Mouse (Mus musculus): ENCODE results near the gene Tmtc2. TPM values are rescaled to one million over a fixed set of nuclear protein-coding genes. Genes with fewer than 3 reads are reported as not detected.

Gene Tmtc2
- polyA plus RNA-seq, 1 experiment from 2014 or later, result 7.2 TPM

DNA sequence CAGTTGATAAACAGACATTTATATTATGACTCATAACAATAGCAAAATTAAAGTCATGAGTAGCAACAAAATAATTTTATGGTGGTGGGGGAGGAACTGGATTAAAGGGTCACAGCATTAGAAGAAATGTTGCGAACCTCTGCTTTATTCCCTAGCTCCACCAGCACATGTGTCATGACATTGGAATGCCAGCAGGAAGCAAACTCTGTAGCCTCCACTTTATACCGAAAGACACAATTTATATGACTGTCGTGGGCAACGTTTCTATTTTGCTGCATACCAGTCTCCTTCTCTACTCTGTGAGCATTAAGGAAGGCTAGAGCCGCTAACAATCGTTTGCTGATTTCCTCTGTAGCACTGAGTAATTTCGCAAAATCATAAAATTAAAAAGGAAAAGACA is 51.8 kb downstream of the Tmtc2 start:
- Histone ChIP-seq H3K4me3 (ENCODE audit: low read depth, low read length) (no peak overlapping the region), H3K9ac (replicated peaks; ENCODE audit: low read depth) (no peak overlapping the region), H3K36me3 (ENCODE audit: insufficient read depth, low read length) (no peaks in the 10 kb centered on the region), H3K4me1 (ENCODE audit: insufficient read depth, low read depth, low read length) (peaks cover 19% of the 10 kb centered on the region; the same call in 1 of the 2 replicates), H3K27ac (ENCODE audit: low read length) (peak overlapping the region; percentile 39), H3K27me3 (replicated peaks; ENCODE audit: insufficient read depth, low read length) (no peaks in the 10 kb centered on the region), H3K9me3 (ENCODE audit: low read length) (no peaks in the 10 kb centered on the region), H3K4me2 (replicated peaks; ENCODE audit: low read depth, low read length) (no peak overlapping the region; the same call in 1 of the 2 replicates)
- DNase-seq (ENCODE audit: low spot score) (peak; percentile 56), ATAC-seq (peak; percentile 72)
- TF ChIP-seq EP300 (IDR thresholded peaks at IDR 0.05) (no peak), CTCF (IDR thresholded peaks at IDR 0.05) (no peak)
- WGBS, result 33% methylated on average over 7 of the region's 7 CpGs

DNA sequence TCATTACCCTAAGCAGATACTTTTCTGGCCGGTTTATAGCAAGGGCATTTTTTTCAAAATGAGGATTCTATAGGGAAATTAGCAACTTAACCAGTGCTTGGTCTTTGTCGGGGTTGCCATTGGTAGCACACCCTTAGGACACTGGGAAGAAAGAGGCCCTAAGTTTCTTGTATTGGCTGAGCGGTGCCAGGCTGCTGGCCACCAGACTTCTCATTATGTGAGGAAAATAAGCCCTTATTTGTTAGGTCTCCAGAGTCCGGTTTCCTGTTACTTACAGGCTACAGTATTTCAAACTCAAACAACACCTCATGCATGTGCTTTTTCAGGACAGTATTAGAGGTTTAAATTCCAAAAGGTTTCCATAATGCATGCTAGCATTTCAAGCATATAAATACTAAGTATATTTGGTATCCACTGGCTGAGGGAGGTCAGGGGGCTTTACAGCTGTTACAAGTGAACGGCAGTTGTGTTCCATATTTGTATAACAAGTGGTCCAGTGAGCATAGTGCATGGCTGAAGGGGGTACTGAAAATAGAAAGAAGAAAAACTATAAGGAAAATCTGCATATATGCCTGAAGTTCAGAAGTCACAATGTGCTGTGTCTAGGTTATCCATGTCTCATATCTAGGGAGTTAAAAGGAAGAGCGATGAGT is 55.0 kb downstream of the Tmtc2 start:
- Histone ChIP-seq H3K4me3 (ENCODE audit: low read depth, low read length) (no peak overlapping the region), H3K9me3 (ENCODE audit: low read length) (no peaks in the 10 kb centered on the region), H3K4me1 (ENCODE audit: insufficient read depth, low read depth, low read length) (peaks cover 17% of the 10 kb centered on the region; the same call in 1 of the 2 replicates), H3K9ac (replicated peaks; ENCODE audit: low read depth) (no peak overlapping the region), H3K27me3 (replicated peaks; ENCODE audit: insufficient read depth, low read length) (no peaks in the 10 kb centered on the region), H3K27ac (ENCODE audit: low read length) (no peak overlapping the region), H3K36me3 (ENCODE audit: insufficient read depth, low read length) (no peaks in the 10 kb centered on the region), H3K4me2 (replicated peaks; ENCODE audit: low read depth, low read length) (no peak overlapping the region)
- ATAC-seq (no peak), DNase-seq (ENCODE audit: low spot score) (no peak)
- WGBS, result 76% methylated on average over 6 of the region's 6 CpGs
- no peak for TF ChIP-seq CTCF (IDR thresholded peaks at IDR 0.05)

DNA sequence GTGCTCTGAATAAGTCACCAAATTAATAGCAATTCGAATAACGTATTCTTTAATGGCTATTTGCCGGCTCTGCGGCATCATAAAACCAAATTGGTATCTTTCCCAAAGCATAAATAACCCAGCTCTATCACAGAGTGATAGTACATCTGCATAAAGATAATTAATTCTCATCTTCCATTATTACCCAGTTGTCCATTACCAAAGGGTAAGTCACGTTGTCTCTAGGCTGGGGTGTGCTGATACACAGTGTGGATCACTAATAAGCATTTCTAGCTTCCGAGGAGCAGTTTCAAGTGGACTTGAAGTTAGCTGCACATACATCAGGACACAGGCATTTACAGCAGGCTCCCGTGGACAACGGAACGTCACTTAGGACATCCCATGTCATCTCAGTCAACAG is 56.1 kb downstream of the Tmtc2 start:
- no peak overlapping the region for H3K4me2 ChIP-seq (replicated peaks; ENCODE audit: low read depth, low read length)
- peaks cover 11% of the 10 kb centered on the region; the same call in 1 of the 2 replicates for H3K4me1 ChIP-seq (ENCODE audit: insufficient read depth, low read depth, low read length)
- no peak for ATAC-seq
- H3K9me3 ChIP-seq (ENCODE audit: low read length), result no peaks in the 10 kb centered on the region
- no peaks in the 10 kb centered on the region for H3K36me3 ChIP-seq (ENCODE audit: insufficient read depth, low read length)
- TF ChIP-seq CTCF (IDR thresholded peaks at IDR 0.05), result no peak
- TF ChIP-seq EP300 (IDR thresholded peaks at IDR 0.05), result no peak
- no peak overlapping the region for H3K4me3 ChIP-seq (ENCODE audit: low read depth, low read length)
- H3K9ac ChIP-seq (replicated peaks; ENCODE audit: low read depth), result no peak overlapping the region
- 84% methylated on average over 9 of the region's 9 CpGs for WGBS
- H3K27me3 ChIP-seq (replicated peaks; ENCODE audit: insufficient read depth, low read length), result no peaks in the 10 kb centered on the region
- DNase-seq (ENCODE audit: low spot score), result no peak
- no peak overlapping the region for H3K27ac ChIP-seq (ENCODE audit: low read length)

DNA sequence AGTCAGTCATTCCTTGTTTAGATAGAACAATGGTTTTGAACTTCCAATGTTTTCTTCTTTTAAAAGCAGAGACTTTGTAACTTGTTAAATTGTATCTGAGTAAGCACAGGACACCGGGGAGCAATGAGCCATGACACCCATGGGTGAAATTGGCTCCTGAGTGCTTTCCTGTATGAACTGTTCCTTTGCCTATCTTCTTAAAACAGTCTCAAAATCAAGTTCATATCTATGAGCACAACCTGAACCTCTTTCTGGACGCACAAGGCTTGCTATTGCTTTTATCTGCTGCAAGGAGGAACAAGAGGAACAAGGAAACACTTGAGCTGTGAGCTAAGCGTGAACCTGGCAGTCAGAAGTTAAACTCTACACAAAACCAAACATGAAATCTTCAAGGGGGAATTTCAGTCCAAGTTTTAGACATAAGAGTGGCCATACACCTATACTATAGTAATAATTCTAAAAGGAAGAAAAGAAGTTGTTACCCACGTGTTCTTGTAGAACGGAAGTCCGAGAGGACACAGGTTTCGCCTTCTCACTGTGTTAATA is 60.4 kb downstream of the Tmtc2 start:
- H3K4me3 ChIP-seq (ENCODE audit: low read depth, low read length), result no peak overlapping the region
- WGBS, result 63% methylated on average over 7 of the region's 7 CpGs
- ATAC-seq (peak; percentile 73), DNase-seq (ENCODE audit: low spot score) (peak; percentile 66)
- H3K36me3 ChIP-seq (ENCODE audit: insufficient read depth, low read length), result no peaks in the 10 kb centered on the region
- no peaks in the 10 kb centered on the region for H3K9me3 ChIP-seq (ENCODE audit: low read length)
- peaks cover 7% of the 10 kb centered on the region; the same call in 1 of the 2 replicates for H3K4me1 ChIP-seq (ENCODE audit: insufficient read depth, low read depth, low read length)
- no peak overlapping the region; the same call in 1 of the 2 replicates for H3K4me2 ChIP-seq (replicated peaks; ENCODE audit: low read depth, low read length)
- H3K9ac ChIP-seq (replicated peaks; ENCODE audit: low read depth), result no peak overlapping the region
- H3K27ac ChIP-seq (ENCODE audit: low read length), result peak overlapping the region; percentile 34
- TF ChIP-seq EP300 (IDR thresholded peaks at IDR 0.05) (no peak), CTCF (IDR thresholded peaks at IDR 0.05) (no peak)
- H3K27me3 ChIP-seq (replicated peaks; ENCODE audit: insufficient read depth, low read length), result no peaks in the 10 kb centered on the region

DNA sequence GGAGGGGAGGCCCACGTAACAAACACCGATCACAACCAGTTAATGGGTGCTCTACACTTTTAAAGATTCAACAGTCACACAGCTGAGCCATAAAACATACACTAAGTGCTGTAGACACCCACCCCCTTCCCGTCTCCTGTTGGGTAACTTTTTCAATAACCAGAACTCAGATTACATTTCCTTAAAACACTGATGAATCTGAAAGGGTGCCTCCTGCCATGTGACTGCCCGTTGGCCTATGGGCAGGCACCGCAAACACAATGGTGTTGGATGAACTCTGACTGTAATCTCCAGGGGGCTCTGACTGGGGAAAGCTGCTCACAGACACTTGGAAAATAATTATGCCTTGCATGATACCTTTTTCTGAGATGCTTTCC is 64.4 kb downstream of the Tmtc2 start:
- no peaks in the 10 kb centered on the region for H3K9me3 ChIP-seq (ENCODE audit: low read length)
- H3K36me3 ChIP-seq (ENCODE audit: insufficient read depth, low read length), result 0 out of 2 replicates have a peak, but pooled peaks cover 6% of the 10 kb centered on the region
- ATAC-seq (peak; percentile 60), DNase-seq (ENCODE audit: low spot score) (peak; percentile 59)
- TF ChIP-seq EP300 (IDR thresholded peaks at IDR 0.05) (no peak), CTCF (IDR thresholded peaks at IDR 0.05) (no peak)
- WGBS, result 41% methylated on average over 5 of the region's 5 CpGs
- H3K4me2 ChIP-seq (replicated peaks; ENCODE audit: low read depth, low read length), result peak overlapping the region; percentile 27; the same call in 1 of the 2 replicates
- peak overlapping the region; percentile 43; the same call in 1 of the 2 replicates for H3K27ac ChIP-seq (ENCODE audit: low read length)
- H3K4me1 ChIP-seq (ENCODE audit: insufficient read depth, low read depth, low read length), result peaks cover 4% of the 10 kb centered on the region; the same call in 1 of the 2 replicates
- no peak overlapping the region for H3K4me3 ChIP-seq (ENCODE audit: low read depth, low read length)
- no peak overlapping the region for H3K9ac ChIP-seq (replicated peaks; ENCODE audit: low read depth)
- H3K27me3 ChIP-seq (replicated peaks; ENCODE audit: insufficient read depth, low read length), result no peaks in the 10 kb centered on the region

DNA sequence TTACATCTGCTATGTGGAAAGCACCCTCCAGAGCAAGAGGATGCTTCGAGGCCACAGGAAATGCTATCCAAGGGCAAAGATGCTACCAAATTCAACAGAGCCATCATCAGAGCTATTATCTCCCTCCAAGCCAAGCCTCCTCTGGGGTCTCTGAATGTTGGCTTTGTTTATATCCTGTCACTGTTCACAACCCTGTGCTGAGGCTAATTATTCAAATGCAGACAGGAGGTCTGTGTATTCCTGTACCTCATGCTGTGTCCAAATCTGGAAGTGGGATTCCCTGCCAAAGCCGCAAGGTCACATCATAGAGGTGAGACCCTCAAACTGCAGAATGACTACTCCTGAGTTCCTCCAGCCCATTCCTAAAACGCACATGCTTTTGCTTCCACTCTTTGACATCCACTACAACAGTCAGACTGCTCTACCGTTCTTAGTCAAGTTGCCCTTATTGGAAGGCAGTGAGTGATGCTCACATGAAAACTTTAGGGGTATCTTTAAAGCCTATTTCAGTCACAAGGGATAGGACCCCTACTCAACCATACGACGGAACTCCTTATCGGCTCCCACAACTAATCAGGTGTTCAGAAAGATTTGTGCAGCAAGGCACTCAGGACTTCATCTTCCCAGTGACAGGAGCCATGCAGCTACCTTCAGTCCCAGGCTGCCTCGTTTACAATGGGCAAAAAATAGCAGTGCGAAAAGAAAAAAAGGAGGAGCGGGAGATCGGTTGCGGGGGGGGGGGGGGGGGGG is 64.9 kb downstream of the Tmtc2 start:
- Histone ChIP-seq H3K27ac (ENCODE audit: low read length) (0 out of 2 replicates have a peak overlapping the region, but pooled peaks have one; percentile 43), H3K27me3 (replicated peaks; ENCODE audit: insufficient read depth, low read length) (no peaks in the 10 kb centered on the region), H3K9me3 (ENCODE audit: low read length) (no peaks in the 10 kb centered on the region), H3K9ac (replicated peaks; ENCODE audit: low read depth) (no peak overlapping the region), H3K4me2 (replicated peaks; ENCODE audit: low read depth, low read length) (peak overlapping the region; percentile 27; the same call in 1 of the 2 replicates), H3K4me1 (ENCODE audit: insufficient read depth, low read depth, low read length) (peaks cover 4% of the 10 kb centered on the region; the same call in 1 of the 2 replicates), H3K36me3 (ENCODE audit: insufficient read depth, low read length) (0 out of 2 replicates have a peak, but pooled peaks cover 6% of the 10 kb centered on the region), H3K4me3 (ENCODE audit: low read depth, low read length) (no peak overlapping the region)
- no peak for TF ChIP-seq CTCF (IDR thresholded peaks at IDR 0.05)
- no peak for TF ChIP-seq EP300 (IDR thresholded peaks at IDR 0.05)
- WGBS, result 52% methylated on average over 8 of the region's 12 CpGs
- no peak for DNase-seq (ENCODE audit: low spot score)
- no peak for ATAC-seq

Measured in lung, postnatal 0 days (tissue).